Mouse (Mus musculus) CH12.LX (cell line): ENCODE measurements around the gene Pskh1.

ENCODE experiments used
- E2F4 ChIP-seq: IDR thresholded peaks from 2 replicates; pipeline ENCODE4 v1.6.1; 2011; ENCODE audit warnings: low read depth, low read length, improper control_type of control experiment; ENCODE audit not compliant: insufficient replicate concordance
- EP300 ChIP-seq: IDR thresholded peaks from 2 replicates; pipeline ENCODE4 v1.6.1; 2011; ENCODE audit warnings: low read length, improper control_type of control experiment
- POLR2A ChIP-seq: IDR thresholded peaks from 2 replicates; pipeline ENCODE4 v1.6.1; 2011; ENCODE audit warnings: low read depth, mild to moderate bottlenecking, improper control_type of control experiment, low read length
- RAD21 ChIP-seq: IDR thresholded peaks from 2 replicates; pipeline ENCODE4 v1.6.1; 2011; ENCODE audit warnings: low read depth, mild to moderate bottlenecking, low read length, improper control_type of control experiment, moderate library complexity

DNA sequence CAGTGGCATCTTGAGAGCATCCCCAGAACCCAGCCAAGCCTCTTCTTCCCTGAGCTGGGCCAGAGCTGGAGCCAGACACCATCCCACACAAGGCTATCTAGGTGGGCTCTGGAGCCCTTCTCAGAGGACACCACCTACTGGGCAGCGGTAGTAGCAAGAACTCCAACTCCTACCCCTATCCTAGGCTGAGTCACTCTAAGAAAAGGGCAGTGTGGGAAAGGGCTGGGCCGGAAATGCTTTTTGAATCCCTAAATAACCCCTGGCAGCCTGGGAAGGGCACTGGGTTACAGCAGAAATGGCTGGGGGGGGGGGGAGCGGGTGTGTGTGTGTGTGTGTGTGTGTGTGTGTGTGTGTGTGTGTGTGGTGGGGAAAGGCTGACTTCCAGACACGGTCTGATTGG is 57.6 kb downstream of the Pskh1 start:
- TF ChIP-seq EP300 (no peak), E2F4 (no peak), RAD21 (no peak), POLR2A (no peak)
